Mouse (Mus musculus): ENCODE measurements at regions not wholly inside any gene's neighbourhood (a gene's known extent, or its start where the extent isn't known, plus 50 kb on each side); places are given as distances from the start of the nearest gene placed in this dataset.
A peak's percentile ranks its signal among the peaks of the same experiment; 100 is the strongest.

GRCm38 (mm10) chr4:32158886-32159285 lies 79.7 kb upstream of the Bach2 start:
- H3K4me2 ChIP-seq (replicated peaks; ENCODE audit: low read depth, low read length): no peak overlapping the region
- no peaks in the 10 kb centered on the region for H3K9me3 ChIP-seq (ENCODE audit: low read length)
- peaks cover 2% of the 10 kb centered on the region; the same call in 1 of the 2 replicates for H3K4me1 ChIP-seq (ENCODE audit: insufficient read depth, low read depth, low read length)
- ATAC-seq: no peak
- H3K36me3 ChIP-seq (ENCODE audit: insufficient read depth, low read length): no peaks in the 10 kb centered on the region
- H3K27me3 ChIP-seq (replicated peaks; ENCODE audit: insufficient read depth, low read length): no peaks in the 10 kb centered on the region
- H3K4me3 ChIP-seq (ENCODE audit: low read depth, low read length): no peak overlapping the region
- 55% methylated on average over 4 of the region's 4 CpGs for WGBS
- TF ChIP-seq CTCF (IDR thresholded peaks at IDR 0.05) (no peak), EP300 (IDR thresholded peaks at IDR 0.05) (no peak)
- no peak overlapping the region for H3K9ac ChIP-seq (replicated peaks; ENCODE audit: low read depth)
- no peak overlapping the region for H3K27ac ChIP-seq (ENCODE audit: low read length)
- DNase-seq (ENCODE audit: low spot score): no peak

- H3K36me3 ChIP-seq (ENCODE audit: insufficient read depth, low read length): no peaks in the 10 kb centered on the region
Measured at GRCm38 (mm10) chr4:32160815-32161214, 77.8 kb upstream of the Bach2 start.

GRCm38 (mm10) chr4:32161871-32162656 lies 76.5 kb upstream of the Bach2 start:
- H3K27ac ChIP-seq (ENCODE audit: low read length): no peak overlapping the region
- H3K36me3 ChIP-seq (ENCODE audit: insufficient read depth, low read length): no peaks in the 10 kb centered on the region
- no peak for ATAC-seq
- no peak for DNase-seq (ENCODE audit: low spot score)
- no peaks in the 10 kb centered on the region for H3K9me3 ChIP-seq (ENCODE audit: low read length)
- H3K9ac ChIP-seq (replicated peaks; ENCODE audit: low read depth): no peak overlapping the region
- no peaks in the 10 kb centered on the region for H3K27me3 ChIP-seq (replicated peaks; ENCODE audit: insufficient read depth, low read length)
- H3K4me3 ChIP-seq (ENCODE audit: low read depth, low read length): no peak overlapping the region
- H3K4me2 ChIP-seq (replicated peaks; ENCODE audit: low read depth, low read length): no peak overlapping the region
- WGBS: 54% methylated on average over 10 of the region's 10 CpGs
- H3K4me1 ChIP-seq (ENCODE audit: insufficient read depth, low read depth, low read length): no peaks in the 10 kb centered on the region; the same call in 1 of the 2 replicates
- TF ChIP-seq EP300 (IDR thresholded peaks at IDR 0.05) (no peak), CTCF (IDR thresholded peaks at IDR 0.05) (no peak)

More at GRCm38 (mm10) chr4:32160815-32161214, 77.8 kb upstream of the Bach2 start:
- Histone ChIP-seq H3K9ac (replicated peaks; ENCODE audit: low read depth) (no peak overlapping the region), H3K9me3 (ENCODE audit: low read length) (no peaks in the 10 kb centered on the region), H3K4me3 (ENCODE audit: low read depth, low read length) (no peak overlapping the region), H3K27me3 (replicated peaks; ENCODE audit: insufficient read depth, low read length) (no peaks in the 10 kb centered on the region), H3K4me1 (ENCODE audit: insufficient read depth, low read depth, low read length) (peaks cover 2% of the 10 kb centered on the region; the same call in 1 of the 2 replicates), H3K4me2 (replicated peaks; ENCODE audit: low read depth, low read length) (no peak overlapping the region), H3K27ac (ENCODE audit: low read length) (no peak overlapping the region)
- TF ChIP-seq EP300 (IDR thresholded peaks at IDR 0.05) (no peak), CTCF (IDR thresholded peaks at IDR 0.05) (no peak)
- WGBS: 46% methylated on average over 2 of the region's 2 CpGs
- DNase-seq (ENCODE audit: low spot score) (peak; percentile 37), ATAC-seq (peak; percentile 46)

- Histone ChIP-seq H3K4me1 (ENCODE audit: insufficient read depth, low read depth, low read length) (no peaks in the 10 kb centered on the region; the same call in 1 of the 2 replicates), H3K36me3 (ENCODE audit: insufficient read depth, low read length) (no peaks in the 10 kb centered on the region), H3K4me2 (replicated peaks; ENCODE audit: low read depth, low read length) (no peak overlapping the region), H3K27me3 (replicated peaks; ENCODE audit: insufficient read depth, low read length) (no peaks in the 10 kb centered on the region), H3K27ac (ENCODE audit: low read length) (no peak overlapping the region), H3K9me3 (ENCODE audit: low read length) (no peaks in the 10 kb centered on the region), H3K9ac (replicated peaks; ENCODE audit: low read depth) (no peak overlapping the region), H3K4me3 (ENCODE audit: low read depth, low read length) (no peak overlapping the region)
- TF ChIP-seq EP300 (IDR thresholded peaks at IDR 0.05) (no peak), CTCF (IDR thresholded peaks at IDR 0.05) (no peak)
- WGBS: 84% methylated on average over 12 of the region's 12 CpGs
- DNase-seq (ENCODE audit: low spot score) (no peak), ATAC-seq (no peak)
Measured at GRCm38 (mm10) chr4:32162694-32163240, 75.8 kb upstream of the Bach2 start.

GRCm38 (mm10) chr4:32164081-32164641 lies 74.4 kb upstream of the Bach2 start:
- no peak overlapping the region for H3K4me3 ChIP-seq (ENCODE audit: low read depth, low read length)
- no peaks in the 10 kb centered on the region for H3K27me3 ChIP-seq (replicated peaks; ENCODE audit: insufficient read depth, low read length)
- H3K9ac ChIP-seq (replicated peaks; ENCODE audit: low read depth): no peak overlapping the region
- no peak for DNase-seq (ENCODE audit: low spot score)
- WGBS: 75% methylated on average over 11 of the region's 11 CpGs
- H3K4me2 ChIP-seq (replicated peaks; ENCODE audit: low read depth, low read length): no peak overlapping the region
- TF ChIP-seq CTCF (IDR thresholded peaks at IDR 0.05): no peak
- TF ChIP-seq EP300 (IDR thresholded peaks at IDR 0.05): no peak
- no peak for ATAC-seq
- no peaks in the 10 kb centered on the region; the same call in 1 of the 2 replicates for H3K4me1 ChIP-seq (ENCODE audit: insufficient read depth, low read depth, low read length)
- no peaks in the 10 kb centered on the region for H3K9me3 ChIP-seq (ENCODE audit: low read length)
- H3K27ac ChIP-seq (ENCODE audit: low read length): no peak overlapping the region
- no peaks in the 10 kb centered on the region for H3K36me3 ChIP-seq (ENCODE audit: insufficient read depth, low read length)

- no peak overlapping the region for H3K4me3 ChIP-seq (ENCODE audit: low read depth, low read length)
- H3K27ac ChIP-seq (ENCODE audit: low read length): no peak overlapping the region
- no peak for TF ChIP-seq EP300 (IDR thresholded peaks at IDR 0.05)
- TF ChIP-seq CTCF (IDR thresholded peaks at IDR 0.05): no peak
- H3K36me3 ChIP-seq (ENCODE audit: insufficient read depth, low read length): no peaks in the 10 kb centered on the region
- WGBS: 55% methylated on average over 11 of the region's 11 CpGs
- no peaks in the 10 kb centered on the region; the same call in 1 of the 2 replicates for H3K4me1 ChIP-seq (ENCODE audit: insufficient read depth, low read depth, low read length)
- H3K9ac ChIP-seq (replicated peaks; ENCODE audit: low read depth): no peak overlapping the region
- no peak for DNase-seq (ENCODE audit: low spot score)
- H3K4me2 ChIP-seq (replicated peaks; ENCODE audit: low read depth, low read length): no peak overlapping the region
- no peaks in the 10 kb centered on the region for H3K27me3 ChIP-seq (replicated peaks; ENCODE audit: insufficient read depth, low read length)
- ATAC-seq: no peak
- H3K9me3 ChIP-seq (ENCODE audit: low read length): no peaks in the 10 kb centered on the region
Measured at GRCm38 (mm10) chr4:32164736-32165241, 73.8 kb upstream of the Bach2 start.

Measured in lung, postnatal 0 days (tissue).